Mouse (Mus musculus) lung, adult 2 months (tissue): Measurements from ENCODE around the gene Hist1h2bj.

Experiments
- CTCF ChIP-seq: fragments of 200-500 bp; IDR thresholded peaks from 2 replicates; pipeline ENCODE4 v1.5.1; 2011; ENCODE audit warnings: mild to moderate bottlenecking, low read length, control low read depth; ENCODE audit not compliant: insufficient read depth
- POLR2A ChIP-seq: fragments of 200-500 bp; IDR thresholded peaks from 2 replicates; pipeline ENCODE4 v1.6.1; 2011; ENCODE audit warnings: low read depth, mild to moderate bottlenecking, control low read depth, low read length, borderline replicate concordance; ENCODE audit errors: extremely low read depth

DNA sequence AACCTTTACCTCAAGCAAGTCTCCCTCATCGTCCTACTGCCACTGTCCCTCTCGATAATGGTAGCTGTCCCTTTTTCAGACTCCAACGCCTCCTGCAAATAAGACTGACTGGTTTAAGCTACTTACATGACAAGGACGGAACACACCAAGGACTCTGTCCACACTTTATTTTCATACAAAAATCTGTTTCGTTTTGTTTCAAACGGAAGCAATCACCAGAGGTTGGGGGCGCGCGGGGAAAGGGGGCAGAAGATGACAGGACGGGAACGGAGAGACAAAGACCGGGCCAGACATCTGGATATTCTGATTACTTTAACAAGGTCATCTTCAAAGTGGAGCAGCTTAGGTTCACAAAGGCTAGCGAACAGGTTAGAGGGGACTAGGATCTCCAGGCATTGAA lies 29.3 kb upstream of the Hist1h2bj start:
- TF ChIP-seq CTCF (no peak), POLR2A (no peak)
